Mouse (Mus musculus) thymus, postnatal 10 days (tissue): ENCODE measurements around the gene Acat1.

Experiments used
- DNase-seq, 2 experiments: peaks; one replicate each; pipeline ENCODE4 v3.0.0; 2021; ENCODE audit warnings: low spot score in 2 of 2

Acat1 gene

GRCm38 (mm10) chr9:53609968-53610781 is at the start of gene Acat1:
Gene Acat1, minus strand, starts transcription at chr9:53610382.
- peak; percentile 85 for DNase-seq

- no peak for DNase-seq
Measured at GRCm38 (mm10) chr9:53634796-53635195, 24.6 kb upstream of the Acat1 start.

GRCm38 (mm10) chr9:53615246-53615645 is 5.1 kb upstream of the Acat1 start:
- DNase-seq, result no peak

- no peak for DNase-seq
Measured at GRCm38 (mm10) chr9:53614286-53614685, 4.1 kb upstream of the Acat1 start.

- no peak for DNase-seq
Measured at GRCm38 (mm10) chr9:53609306-53609967, 745 bp downstream of the Acat1 start.

- no peak for DNase-seq
Measured at GRCm38 (mm10) chr9:53607816-53608215, 2.4 kb downstream of the Acat1 start.

GRCm38 (mm10) chr9:53607192-53607591 is 3.0 kb downstream of the Acat1 start:
- DNase-seq, result no peak

- DNase-seq, result no peak
Measured at GRCm38 (mm10) chr9:53604954-53605353, 5.2 kb downstream of the Acat1 start.

GRCm38 (mm10) chr9:53603849-53604248 is 6.3 kb downstream of the Acat1 start:
- no peak for DNase-seq

GRCm38 (mm10) chr9:53603384-53603783 is 6.8 kb downstream of the Acat1 start:
- DNase-seq, result no peak

GRCm38 (mm10) chr9:53601541-53601940 is 8.6 kb downstream of the Acat1 start:
- DNase-seq, result no peak

- DNase-seq, result no peak
Measured at GRCm38 (mm10) chr9:53598631-53599030, 11.6 kb downstream of the Acat1 start.

GRCm38 (mm10) chr9:53596971-53597600 is 13.1 kb downstream of the Acat1 start:
- no peak for DNase-seq

GRCm38 (mm10) chr9:53594764-53595163 is 15.4 kb downstream of the Acat1 start:
- DNase-seq, result peak; percentile 49 to 77

GRCm38 (mm10) chr9:53581870-53582269 is 28.3 kb downstream of the Acat1 start:
- DNase-seq, result no peak

- DNase-seq, result no peak
Measured at GRCm38 (mm10) chr9:53575721-53576120, 34.5 kb downstream of the Acat1 start.

- DNase-seq, result no peak
Measured at GRCm38 (mm10) chr9:53572516-53573307, 37.5 kb downstream of the Acat1 start.

GRCm38 (mm10) chr9:53570662-53571061 is 39.5 kb downstream of the Acat1 start:
- no peak for DNase-seq

- no peak for DNase-seq
Measured at GRCm38 (mm10) chr9:53537336-53537965, 72.7 kb downstream of the Acat1 start.

- DNase-seq, result peak; percentile 99
Measured at GRCm38 (mm10) chr9:53536558-53537320, 73.4 kb downstream of the Acat1 start, which contains the start of the genes Atm and Npat. Gene Atm, minus strand, starts transcription at chr9:53536740. Gene Npat, plus strand, starts transcription at chr9:53537047.
